Mouse (Mus musculus): ENCODE measurements around the gene Pak3. TPM values are rescaled to one million over a fixed set of nuclear protein-coding genes. Genes with fewer than 3 reads are reported as not detected.
A peak's percentile ranks its signal among the peaks of the same experiment; 100 is the strongest.

Gene Pak3
- polyA plus RNA-seq, 1 experiment, result 0.01 TPM

- Histone ChIP-seq H3K4me3 (replicated peaks) (no peak overlapping the region), H3K9me3 (no peaks in the 10 kb centered on the region), H3K27me3 (replicated peaks) (peaks cover 6% of the 10 kb centered on the region), H3K36me3 (replicated peaks; ENCODE audit: low read length) (no peaks in the 10 kb centered on the region), H3K4me1 (no peaks in the 10 kb centered on the region)
- TF ChIP-seq FLI1 (IDR thresholded peaks at IDR 0.05; ENCODE audit: low read length), result no peak
- TF ChIP-seq GATA1 (IDR thresholded peaks at IDR 0.05; ENCODE audit: borderline replicate concordance, low read length), result no peak
These were observed 136.7 kb downstream of the Pak3 start for GRCm38 (mm10) chrX:143655177-143655492.

GRCm38 (mm10) chrX:143664221-143665150 lies 146.1 kb downstream of the Pak3 start:
- no peak for TF ChIP-seq GATA1 (IDR thresholded peaks at IDR 0.05; ENCODE audit: borderline replicate concordance, low read length)
- TF ChIP-seq FLI1 (IDR thresholded peaks at IDR 0.05; ENCODE audit: low read length), result no peak
- Histone ChIP-seq H3K36me3 (replicated peaks; ENCODE audit: low read length) (no peaks in the 10 kb centered on the region), H3K4me3 (replicated peaks) (peak overlapping the region; percentile 62), H3K27me3 (replicated peaks) (peaks cover 16% of the 10 kb centered on the region), H3K4me1 (no peaks in the 10 kb centered on the region), H3K9me3 (no peaks in the 10 kb centered on the region)

- no peak for TF ChIP-seq FLI1 (IDR thresholded peaks at IDR 0.05; ENCODE audit: low read length)
- TF ChIP-seq GATA1 (IDR thresholded peaks at IDR 0.05; ENCODE audit: borderline replicate concordance, low read length), result no peak
- H3K9me3 ChIP-seq, result no peaks in the 10 kb centered on the region
- peaks cover 16% of the 10 kb centered on the region for H3K27me3 ChIP-seq (replicated peaks)
- no peak overlapping the region for H3K4me3 ChIP-seq (replicated peaks)
- no peaks in the 10 kb centered on the region for H3K4me1 ChIP-seq
- no peaks in the 10 kb centered on the region for H3K36me3 ChIP-seq (replicated peaks; ENCODE audit: low read length)
These were observed 147.4 kb downstream of the Pak3 start for GRCm38 (mm10) chrX:143665771-143666170.

- no peak for TF ChIP-seq FLI1 (IDR thresholded peaks at IDR 0.05; ENCODE audit: low read length)
- TF ChIP-seq GATA1 (IDR thresholded peaks at IDR 0.05; ENCODE audit: borderline replicate concordance, low read length), result no peak
- Histone ChIP-seq H3K4me3 (replicated peaks) (no peak overlapping the region), H3K4me1 (no peaks in the 10 kb centered on the region), H3K36me3 (replicated peaks; ENCODE audit: low read length) (no peaks in the 10 kb centered on the region), H3K27me3 (replicated peaks) (peaks cover 17% of the 10 kb centered on the region), H3K9me3 (no peaks in the 10 kb centered on the region)
These were observed 148.6 kb downstream of the Pak3 start for GRCm38 (mm10) chrX:143666991-143667390.

- Histone ChIP-seq H3K4me1 (no peaks in the 10 kb centered on the region), H3K27me3 (replicated peaks) (peaks cover 17% of the 10 kb centered on the region), H3K9me3 (no peaks in the 10 kb centered on the region), H3K4me3 (replicated peaks) (no peak overlapping the region), H3K36me3 (replicated peaks; ENCODE audit: low read length) (no peaks in the 10 kb centered on the region)
- TF ChIP-seq FLI1 (IDR thresholded peaks at IDR 0.05; ENCODE audit: low read length) (no peak), GATA1 (IDR thresholded peaks at IDR 0.05; ENCODE audit: borderline replicate concordance, low read length) (no peak)
These were observed 149.9 kb downstream of the Pak3 start for GRCm38 (mm10) chrX:143668242-143668641.

- Histone ChIP-seq H3K4me3 (replicated peaks) (no peak overlapping the region), H3K4me1 (no peaks in the 10 kb centered on the region), H3K9me3 (no peaks in the 10 kb centered on the region), H3K27me3 (replicated peaks) (no peaks in the 10 kb centered on the region), H3K36me3 (replicated peaks; ENCODE audit: low read length) (no peaks in the 10 kb centered on the region)
- TF ChIP-seq FLI1 (IDR thresholded peaks at IDR 0.05; ENCODE audit: low read length), result no peak
- TF ChIP-seq GATA1 (IDR thresholded peaks at IDR 0.05; ENCODE audit: borderline replicate concordance, low read length), result no peak
These were observed 160.2 kb downstream of the Pak3 start for GRCm38 (mm10) chrX:143678566-143678965.

- TF ChIP-seq GATA1 (IDR thresholded peaks at IDR 0.05; ENCODE audit: borderline replicate concordance, low read length) (no peak), FLI1 (IDR thresholded peaks at IDR 0.05; ENCODE audit: low read length) (no peak)
- Histone ChIP-seq H3K9me3 (no peaks in the 10 kb centered on the region), H3K4me3 (replicated peaks) (no peak overlapping the region), H3K4me1 (no peaks in the 10 kb centered on the region), H3K27me3 (replicated peaks) (peaks cover 2% of the 10 kb centered on the region), H3K36me3 (replicated peaks; ENCODE audit: low read length) (no peaks in the 10 kb centered on the region)
These were observed 203.9 kb downstream of the Pak3 start for GRCm38 (mm10) chrX:143722250-143722649.

- no peak overlapping the region for H3K4me3 ChIP-seq (replicated peaks)
- H3K4me1 ChIP-seq, result no peaks in the 10 kb centered on the region
- TF ChIP-seq GATA1 (IDR thresholded peaks at IDR 0.05; ENCODE audit: borderline replicate concordance, low read length) (no peak), FLI1 (IDR thresholded peaks at IDR 0.05; ENCODE audit: low read length) (no peak)
These were observed 207.0 kb downstream of the Pak3 start for GRCm38 (mm10) chrX:143725411-143725810.

GRCm38 (mm10) chrX:143736035-143736434 lies 217.6 kb downstream of the Pak3 start:
- no peaks in the 10 kb centered on the region for H3K36me3 ChIP-seq (replicated peaks; ENCODE audit: low read length)
- TF ChIP-seq FLI1 (IDR thresholded peaks at IDR 0.05; ENCODE audit: low read length), result no peak
- TF ChIP-seq GATA1 (IDR thresholded peaks at IDR 0.05; ENCODE audit: borderline replicate concordance, low read length), result no peak
- no peaks in the 10 kb centered on the region for H3K4me1 ChIP-seq
- no peaks in the 10 kb centered on the region for H3K9me3 ChIP-seq
- no peak overlapping the region for H3K4me3 ChIP-seq (replicated peaks)
- peaks cover 4% of the 10 kb centered on the region for H3K27me3 ChIP-seq (replicated peaks)

More at GRCm38 (mm10) chrX:143725411-143725810, 207.0 kb downstream of the Pak3 start:
- Histone ChIP-seq H3K9me3 (no peaks in the 10 kb centered on the region), H3K27me3 (replicated peaks) (no peaks in the 10 kb centered on the region), H3K36me3 (replicated peaks; ENCODE audit: low read length) (no peaks in the 10 kb centered on the region)

GRCm38 (mm10) chrX:143739171-143739570 lies 220.8 kb downstream of the Pak3 start:
- Histone ChIP-seq H3K4me1 (no peaks in the 10 kb centered on the region), H3K27me3 (replicated peaks) (peaks cover 4% of the 10 kb centered on the region), H3K9me3 (no peaks in the 10 kb centered on the region), H3K36me3 (replicated peaks; ENCODE audit: low read length) (no peaks in the 10 kb centered on the region), H3K4me3 (replicated peaks) (no peak overlapping the region)
- TF ChIP-seq FLI1 (IDR thresholded peaks at IDR 0.05; ENCODE audit: low read length) (no peak), GATA1 (IDR thresholded peaks at IDR 0.05; ENCODE audit: borderline replicate concordance, low read length) (no peak)
